Mouse (Mus musculus) hindbrain, embryonic 14.5 days (tissue): ENCODE results near the gene Spi1. TPM values are rescaled to one million over a fixed set of nuclear protein-coding genes. Genes with fewer than 3 reads are reported as not detected.

Source experiments
- ATAC-seq: fragments of 200-750 bp; cut with Nextera tagmentation; 2 replicates; pipeline ENCODE4 v1.8.0; 2017; ENCODE audit warnings: moderate number of reproducible peaks, mild to moderate bottlenecking, moderate TSS enrichment, moderate library complexity; ENCODE audit not compliant: low FRiP score
- DNase-seq: peaks from one replicate; pipeline ENCODE4 v3.0.0-alpha.2; 2015; ENCODE audit warnings: low spot score
- H3K27ac ChIP-seq: fragments of 300-500 bp; sonication (generic); 2 replicates; pipeline ENCODE4 v1.5.1; 2014; ENCODE audit warnings: mild to moderate bottlenecking, moderate library complexity
- H3K27me3 ChIP-seq: fragments of 300-500 bp; sonication (generic); 2 replicates; pipeline ENCODE4 v1.6.1; 2014; ENCODE audit warnings: mild to moderate bottlenecking, low read length, mixed read lengths; ENCODE audit not compliant: control insufficient read depth, insufficient read depth
- H3K36me3 ChIP-seq: fragments of 300-500 bp; sonication (generic); replicated peaks from 2 replicates; pipeline ENCODE4 v1.6.1; 2014; ENCODE audit not compliant: control insufficient read depth, insufficient read depth
- H3K4me1 ChIP-seq: fragments of 300-500 bp; sonication (generic); replicated peaks from 2 replicates; pipeline ENCODE4 v1.6.1; 2014; ENCODE audit warnings: antibody characterized with exemption, low read length, mixed read lengths; ENCODE audit not compliant: control insufficient read depth, insufficient read depth
- H3K4me2 ChIP-seq: fragments of 300-500 bp; sonication (generic); replicated peaks from 2 replicates; pipeline ENCODE4 v1.6.1; 2014; ENCODE audit warnings: mild to moderate bottlenecking, moderate library complexity
- H3K4me3 ChIP-seq: fragments of 300-500 bp; sonication (generic); replicated peaks from 2 replicates; pipeline ENCODE4 v1.5.1; 2014; ENCODE audit warnings: mild to moderate bottlenecking, low read length
- H3K9ac ChIP-seq: fragments of 300-500 bp; sonication (generic); 2 replicates; pipeline ENCODE4 v1.6.1; 2014
- H3K9me3 ChIP-seq: fragments of 300-500 bp; sonication (generic); 2 replicates; pipeline ENCODE4 v1.6.1; 2016; ENCODE audit warnings: low read length; ENCODE audit not compliant: control insufficient read depth
- WGBS: fragments of 180-500 bp; shearing (Covaris S2); extraction: QIAGEN DNeasy Blood & Tissue Kit; methylation state at CpG from one replicate; pipeline ENCODE4 v1.1.7; 2014; 5-methylcytosine and 5-hydroxymethylcytosine counted together
- polyA plus RNA-seq: library from polyadenylated mRNA; unstranded; fragments of >200 nt; fragmentation: Nextera tagmentation; extraction: Ambion mirVana; gene quantifications from 2 replicates; pipeline ENCODE4 v1.2.1, GENCODE M21; 2014

The Spi1 gene
- polyA plus RNA-seq, 1 experiment from 2014 or later: 4.1 TPM

- Histone ChIP-seq H3K36me3 (peaks cover 98% of the 10 kb centered on the region), H3K27me3 (no peaks in the 10 kb centered on the region), H3K4me1 (no peaks in the 10 kb centered on the region), H3K27ac (no peak overlapping the region), H3K4me3 (no peak overlapping the region), H3K9me3 (no peaks in the 10 kb centered on the region), H3K4me2 (no peak overlapping the region), H3K9ac (no peak overlapping the region)
- 92% methylated on average over 5 of the region's 5 CpGs for WGBS
- ATAC-seq: no peak
- DNase-seq: no peak
Observed at GRCm38 (mm10) chr2:91163532-91163931, 81.3 kb downstream of the Spi1 start.

- no peaks in the 10 kb centered on the region for H3K4me1 ChIP-seq
- H3K4me2 ChIP-seq: no peak overlapping the region
- no peak overlapping the region for H3K4me3 ChIP-seq
- no peak for DNase-seq
- H3K9ac ChIP-seq: no peak overlapping the region
- no peaks in the 10 kb centered on the region for H3K27me3 ChIP-seq
- WGBS: 95% methylated on average over 6 of the region's 6 CpGs
- H3K27ac ChIP-seq: no peak overlapping the region
- H3K36me3 ChIP-seq: peaks cover 98% of the 10 kb centered on the region
- no peaks in the 10 kb centered on the region for H3K9me3 ChIP-seq
- ATAC-seq: no peak
Observed at GRCm38 (mm10) chr2:91164991-91165390, 82.8 kb downstream of the Spi1 start.

Other genes starting within 250 kb of the Spi1 start
- 270 and 276 TPM in 2 replicates for gene Mtch2, start 235.2 kb upstream of the Spi1 start, polyA plus RNA-seq
- gene C1qtnf4, start 196.5 kb upstream of the Spi1 start, polyA plus RNA-seq: 182 and 189 TPM in 2 replicates
- 44.2 and 45.5 TPM in 2 replicates for gene Kbtbd4, start 177.7 kb upstream of the Spi1 start, polyA plus RNA-seq
- 216 and 227 TPM in 2 replicates for gene Ndufs3, start 177.6 kb upstream of the Spi1 start, polyA plus RNA-seq
- 75.2 and 78.5 TPM in 2 replicates for gene Celf1, start 142.0 kb upstream of the Spi1 start, polyA plus RNA-seq
- gene Rapsn, start 46.8 kb upstream of the Spi1 start, polyA plus RNA-seq: 0.97 and 1.1 TPM in 2 replicates
- gene Psmc3, start 28.4 kb upstream of the Spi1 start, polyA plus RNA-seq: 237 and 243 TPM in 2 replicates
- gene Slc39a13, start 12.0 kb upstream of the Spi1 start, polyA plus RNA-seq: 27.4 and 27.6 TPM in 2 replicates
- gene Mybpc3, start 35.8 kb downstream of the Spi1 start, polyA plus RNA-seq: not detected in 2 replicates
- gene Madd, start 101.4 kb downstream of the Spi1 start, polyA plus RNA-seq: 51.6 and 58.4 TPM in 2 replicates
- 1.5 and 2.8 TPM in 2 replicates for gene Nr1h3, start 120.4 kb downstream of the Spi1 start, polyA plus RNA-seq
- 40.9 and 49.8 TPM in 2 replicates for gene Acp2, start 120.5 kb downstream of the Spi1 start, polyA plus RNA-seq
- gene Ddb2, start 154.6 kb downstream of the Spi1 start, polyA plus RNA-seq: 9.4 and 11.4 TPM in 2 replicates
- gene Pacsin3, start 173.6 kb downstream of the Spi1 start, polyA plus RNA-seq: 12.9 and 13.5 TPM in 2 replicates
- 59.6 and 64.0 TPM in 2 replicates for gene Arfgap2, start 182.6 kb downstream of the Spi1 start, polyA plus RNA-seq